Mouse (Mus musculus): ENCODE measurements at regions not wholly inside any gene's neighbourhood (a gene's known extent, or its start where the extent isn't known, plus 50 kb on each side); places are given as distances from the start of the nearest gene placed in this dataset.

- H3K4me3 ChIP-seq, result no peak overlapping the region
- no peak overlapping the region for H3K27ac ChIP-seq
- no peak for TF ChIP-seq CTCF (conservative IDR thresholded peaks at IDR 0.05)
- DNase-seq (ENCODE audit: low spot score in 2 of 2), result no peak
Measured at GRCm38 (mm10) chr2:178975366-178975765, 466.9 kb upstream of the Cdh4 start.

- no peak for DNase-seq (ENCODE audit: low spot score in 2 of 2)
- H3K4me3 ChIP-seq, result no peak overlapping the region
- no peak overlapping the region for H3K27ac ChIP-seq
- TF ChIP-seq CTCF (conservative IDR thresholded peaks at IDR 0.05), result no peak
Measured at GRCm38 (mm10) chr2:178976046-178976445, 466.2 kb upstream of the Cdh4 start.

DNA sequence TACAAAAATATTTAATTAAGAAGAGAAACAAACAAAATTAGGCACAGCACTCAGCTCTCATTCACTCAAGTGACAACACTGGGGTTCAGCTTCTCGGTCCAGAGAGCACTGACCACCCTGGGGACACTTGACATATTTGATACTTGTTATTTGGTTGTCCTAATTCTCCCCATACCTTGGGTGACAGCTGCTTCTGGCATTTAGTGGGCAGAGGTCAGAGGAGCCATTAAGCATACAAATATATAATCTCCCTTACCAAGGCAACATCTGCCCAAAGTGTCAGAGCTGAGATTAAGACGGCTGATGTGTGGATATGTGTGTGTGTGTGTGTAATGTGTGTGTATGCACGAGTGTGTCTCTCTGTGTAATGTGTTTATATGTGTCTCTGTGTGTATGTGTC lies 465.7 kb upstream of the Cdh4 start:
- DNase-seq (ENCODE audit: low spot score in 2 of 2), result no peak
- H3K27ac ChIP-seq, result no peak overlapping the region
- no peak for TF ChIP-seq CTCF (conservative IDR thresholded peaks at IDR 0.05)
- H3K4me3 ChIP-seq, result no peak overlapping the region

DNA sequence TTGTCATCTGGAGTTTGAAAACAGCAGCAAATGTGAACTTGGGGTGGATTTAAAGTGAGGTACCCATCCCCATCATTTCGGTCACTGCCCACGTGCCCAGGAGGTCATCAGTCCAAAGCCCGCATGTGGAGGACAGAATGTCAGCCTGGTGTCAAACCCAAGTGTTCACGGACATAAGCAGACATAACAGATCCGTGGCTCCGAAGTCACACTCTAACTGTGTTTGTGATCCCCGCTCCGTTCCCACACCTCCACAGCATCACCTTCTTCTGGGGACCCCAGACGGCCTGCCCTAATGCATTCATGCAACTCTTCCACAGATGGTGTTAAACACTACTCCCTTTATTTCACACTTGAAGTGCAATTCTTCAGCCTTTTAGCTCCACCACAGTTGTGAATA lies 462.8 kb upstream of the Cdh4 start:
- no peak overlapping the region for H3K4me3 ChIP-seq
- no peak for DNase-seq (ENCODE audit: low spot score in 2 of 2)
- TF ChIP-seq CTCF (conservative IDR thresholded peaks at IDR 0.05), result no peak
- no peak overlapping the region for H3K27ac ChIP-seq

GRCm38 (mm10) chr2:178981736-178982502 lies 460.3 kb upstream of the Cdh4 start:
- Histone ChIP-seq H3K27ac (no peak overlapping the region), H3K4me3 (no peak overlapping the region)
- TF ChIP-seq CTCF (conservative IDR thresholded peaks at IDR 0.05), result no peak
- DNase-seq (ENCODE audit: low spot score in 2 of 2), result no peak

GRCm38 (mm10) chr2:178983801-178984200 lies 458.4 kb upstream of the Cdh4 start:
- no peak for TF ChIP-seq CTCF (conservative IDR thresholded peaks at IDR 0.05)
- no peak overlapping the region for H3K27ac ChIP-seq
- DNase-seq (ENCODE audit: low spot score in 2 of 2), result no peak
- no peak overlapping the region for H3K4me3 ChIP-seq

DNA sequence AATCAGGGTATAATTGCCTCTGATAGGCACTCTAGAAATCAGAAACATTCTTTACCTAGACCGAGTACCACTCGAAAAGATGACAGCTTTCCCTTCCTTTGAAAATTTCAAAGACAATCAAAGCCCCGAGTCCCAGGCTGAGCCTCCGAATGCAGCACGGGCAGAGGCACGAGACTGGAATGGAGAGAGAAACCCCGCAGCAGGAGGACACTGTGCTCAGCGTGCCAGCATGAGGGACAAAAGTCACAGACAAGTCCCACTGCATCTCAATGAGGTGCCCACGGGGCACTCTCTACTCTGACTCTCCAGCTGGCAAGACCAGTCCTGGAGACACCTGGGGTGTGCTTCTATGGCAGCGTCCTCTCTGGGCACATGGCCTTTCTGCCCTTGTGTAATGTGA lies 454.3 kb upstream of the Cdh4 start:
- no peak for TF ChIP-seq CTCF (conservative IDR thresholded peaks at IDR 0.05)
- Histone ChIP-seq H3K27ac (no peak overlapping the region), H3K4me3 (no peak overlapping the region)
- no peak for DNase-seq (ENCODE audit: low spot score in 2 of 2)

DNA sequence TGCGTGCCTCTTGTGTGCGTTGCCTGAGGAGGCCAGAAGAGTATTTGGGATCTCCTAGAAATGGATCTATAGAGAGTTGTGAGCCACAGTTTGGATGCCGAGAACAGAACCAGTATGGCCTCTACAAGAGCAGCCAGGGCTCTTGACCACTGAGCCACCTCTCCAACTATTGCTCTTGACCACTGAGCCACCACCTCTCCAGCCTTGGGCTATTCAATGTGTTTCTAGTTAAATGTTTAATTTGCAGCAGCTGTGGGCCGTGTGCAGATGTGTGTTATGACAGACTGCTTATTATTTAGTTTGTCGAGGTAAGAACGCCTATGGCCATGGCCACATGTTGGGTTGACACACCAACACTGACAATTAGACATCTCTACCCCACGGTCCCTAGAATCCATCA lies 452.9 kb upstream of the Cdh4 start:
- no peak overlapping the region for H3K4me3 ChIP-seq
- no peak for TF ChIP-seq CTCF (conservative IDR thresholded peaks at IDR 0.05)
- DNase-seq (ENCODE audit: low spot score in 2 of 2), result no peak
- H3K27ac ChIP-seq, result no peak overlapping the region

- Histone ChIP-seq H3K27ac (no peak overlapping the region), H3K4me3 (no peak overlapping the region)
- TF ChIP-seq CTCF (conservative IDR thresholded peaks at IDR 0.05), result peak; percentile 70
- no peak for DNase-seq (ENCODE audit: low spot score in 2 of 2)
Measured at GRCm38 (mm10) chr2:178989784-178990183, 452.4 kb upstream of the Cdh4 start.

GRCm38 (mm10) chr2:178990959-178991358 lies 451.3 kb upstream of the Cdh4 start:
- Histone ChIP-seq H3K27ac (no peak overlapping the region), H3K4me3 (no peak overlapping the region)
- no peak for TF ChIP-seq CTCF (conservative IDR thresholded peaks at IDR 0.05)
- no peak for DNase-seq (ENCODE audit: low spot score in 2 of 2)

DNA sequence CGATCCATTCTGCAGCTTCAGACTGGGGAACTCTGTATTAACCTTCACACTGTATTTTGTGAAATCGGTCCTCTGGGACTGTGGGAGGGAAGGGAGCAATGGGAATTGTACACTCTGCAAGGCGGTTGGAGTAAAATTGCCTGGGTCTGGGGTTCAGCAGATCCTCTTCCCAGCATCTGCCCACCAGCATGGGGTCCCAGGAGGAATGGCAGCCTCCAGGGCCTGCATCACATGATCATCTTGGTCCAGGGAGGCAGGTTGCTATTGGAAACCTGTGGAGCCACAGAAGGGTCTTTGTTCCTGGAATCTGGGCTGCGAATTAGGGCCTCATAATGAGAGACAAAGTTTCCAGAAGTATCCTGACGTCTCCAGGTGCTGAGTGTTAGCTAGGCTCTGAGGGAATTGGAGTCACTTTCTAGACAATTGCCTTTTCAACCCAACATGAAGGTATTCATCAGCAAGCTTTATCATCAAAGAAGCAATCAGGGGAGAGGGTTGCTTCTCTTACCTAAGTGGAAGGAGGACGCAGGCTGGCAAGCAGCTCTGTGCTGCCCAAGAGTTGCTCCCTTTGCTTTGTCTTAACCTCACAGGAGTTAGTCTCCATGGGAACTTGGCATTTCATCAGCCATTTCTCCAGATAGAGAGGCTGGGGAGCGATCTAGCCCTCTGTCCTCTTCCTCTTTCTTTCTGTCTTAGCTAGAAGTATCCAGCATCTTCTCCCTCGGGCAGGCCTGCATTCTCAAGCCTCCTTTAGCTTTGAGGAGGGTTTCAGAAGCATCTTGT lies 449.7 kb upstream of the Cdh4 start:
- Histone ChIP-seq H3K4me3 (no peak overlapping the region), H3K27ac (no peak overlapping the region)
- no peak for DNase-seq (ENCODE audit: low spot score in 2 of 2)
- TF ChIP-seq CTCF (conservative IDR thresholded peaks at IDR 0.05), result no peak

DNA sequence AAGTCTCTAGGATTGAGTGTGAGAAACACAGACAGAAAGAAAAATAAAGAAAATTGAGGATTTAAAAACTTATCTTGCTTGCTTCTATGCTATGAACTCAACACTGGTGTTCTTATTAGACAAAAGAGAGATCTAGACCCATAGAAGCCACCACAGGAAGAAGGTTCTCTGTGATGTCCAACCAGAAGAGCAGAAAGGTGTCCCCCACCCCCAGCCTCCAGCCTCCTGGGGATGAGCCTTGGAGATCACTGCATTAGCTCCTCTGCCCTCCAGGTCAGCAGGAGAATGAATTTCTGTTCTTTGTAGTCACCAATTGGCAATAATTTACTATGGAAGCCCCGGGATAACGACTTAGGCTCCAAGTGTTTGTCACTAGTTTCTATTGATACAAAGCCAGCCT lies 444.3 kb upstream of the Cdh4 start:
- Histone ChIP-seq H3K4me3 (no peak overlapping the region), H3K27ac (no peak overlapping the region)
- DNase-seq (ENCODE audit: low spot score in 2 of 2), result no peak
- no peak for TF ChIP-seq CTCF (conservative IDR thresholded peaks at IDR 0.05)

DNA sequence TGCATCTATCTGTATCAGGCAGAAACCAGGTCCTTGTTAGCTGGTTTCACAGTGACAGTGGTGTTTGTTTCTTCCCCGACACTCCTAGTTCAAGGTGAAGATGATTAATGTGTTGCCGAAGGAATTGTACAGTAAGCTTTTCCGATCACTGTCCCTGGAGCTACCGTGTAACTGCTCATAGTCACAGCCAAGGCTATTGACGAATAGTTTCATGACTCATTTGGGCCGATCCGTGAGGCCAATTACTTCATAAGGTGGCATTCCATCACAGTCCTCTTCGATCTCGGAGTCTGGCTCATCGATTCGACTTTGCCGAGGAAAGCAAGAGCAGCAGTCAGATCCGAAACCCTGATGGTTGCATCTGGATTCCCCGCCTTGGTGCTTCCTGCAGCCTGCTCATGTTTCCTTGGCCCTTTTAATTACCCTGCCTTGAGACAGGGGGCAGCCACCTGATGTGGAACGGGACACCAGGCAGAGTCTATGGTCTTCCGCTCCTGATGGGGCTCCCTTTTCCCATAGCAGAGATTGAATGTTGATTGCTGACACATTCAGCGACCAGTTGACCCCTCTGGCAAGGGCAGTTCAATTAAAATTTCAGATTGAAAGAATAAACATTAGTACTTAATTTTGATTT lies 441.7 kb upstream of the Cdh4 start:
- no peak for DNase-seq (ENCODE audit: low spot score in 2 of 2)
- Histone ChIP-seq H3K27ac (no peak overlapping the region), H3K4me3 (no peak overlapping the region)
- no peak for TF ChIP-seq CTCF (conservative IDR thresholded peaks at IDR 0.05)
